Mouse (Mus musculus): ENCODE measurements around the gene Otud4.

- TF ChIP-seq EP300 (IDR thresholded peaks at IDR 0.05; ENCODE audit: low read depth in 1 of 2, low read length in 2 of 2) (no peak), CHD1 (IDR thresholded peaks at IDR 0.05; ENCODE audit: low read depth, low read length) (no peak), CTCF (IDR thresholded peaks at IDR 0.05 in 2 of 3, conservative IDR thresholded peaks at IDR 0.05 in 1 of 3; ENCODE audit: control insufficient read depth in 1 of 3, insufficient read depth in 1 of 3, low read depth in 2 of 3, low read length in 3 of 3, poor library complexity in 1 of 3, severe bottlenecking in 1 of 3) (no peak), UBTF (IDR thresholded peaks at IDR 0.05; ENCODE audit: borderline replicate concordance, insufficient read depth, low read depth, low read length) (no peak), POLR2A (IDR thresholded peaks at IDR 0.05; ENCODE audit: control insufficient read depth in 1 of 2, insufficient read depth in 1 of 2, low read depth in 1 of 2, low read length in 2 of 2, poor library complexity in 1 of 2) (no peak), GATA1 (IDR thresholded peaks at IDR 0.05; ENCODE audit: low read depth, low read length) (no peak)
These were observed 18.7 kb upstream of the Otud4 start for GRCm38 (mm10) chr8:79620489-79621276.

All from MEL (cell line).